Mouse (Mus musculus) layer of hippocampus, adult 11-12 months (tissue): ENCODE data around the gene Rflna.

Experiments used
- DNase-seq: peaks from one replicate; pipeline ENCODE4 v3.0.0; 2022; ENCODE audit warnings: low spot score

The Rflna gene

DNA sequence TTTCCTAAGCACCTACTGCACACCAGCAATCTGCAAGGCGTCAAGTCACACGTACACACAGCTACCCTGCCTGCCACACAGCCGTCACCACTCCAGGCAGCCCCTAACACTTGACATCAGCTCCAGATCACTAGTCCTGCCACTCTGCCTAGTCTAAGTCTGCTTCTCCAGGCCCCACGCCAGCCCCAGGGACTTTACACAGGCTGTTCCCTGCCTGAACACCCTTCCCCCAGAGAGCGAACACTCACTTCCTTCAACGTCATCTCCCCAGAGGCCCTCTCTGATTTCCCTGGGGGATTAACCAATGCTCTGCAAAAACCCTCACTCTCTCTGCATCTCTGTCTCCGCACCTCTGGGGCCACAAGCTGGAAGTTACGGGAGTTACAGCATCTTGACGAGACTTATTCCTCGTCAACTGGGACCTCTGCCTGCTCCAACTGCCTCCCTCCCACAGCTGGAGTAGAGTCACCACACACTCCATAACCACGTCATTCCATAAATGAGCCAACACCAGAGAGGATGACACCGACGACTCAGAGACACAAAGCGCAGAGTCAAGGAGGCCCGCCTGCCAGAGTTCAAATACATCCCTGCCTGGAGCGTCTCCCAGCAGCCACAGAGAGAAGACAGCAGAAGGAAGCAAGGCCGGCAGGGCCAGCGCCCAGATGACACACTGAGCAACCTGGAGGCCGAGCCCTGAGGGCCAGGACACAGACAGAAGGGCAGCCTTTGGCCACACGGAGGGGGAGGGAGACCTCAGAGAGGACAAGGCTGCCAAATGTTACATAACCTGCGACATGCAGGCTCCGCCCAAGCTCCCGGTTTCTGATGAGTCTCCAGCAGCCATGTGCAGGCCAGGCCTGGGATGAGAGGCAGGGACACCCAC, 49.8 kb downstream of the Rflna start:
- peak; percentile 62 for DNase-seq

DNA sequence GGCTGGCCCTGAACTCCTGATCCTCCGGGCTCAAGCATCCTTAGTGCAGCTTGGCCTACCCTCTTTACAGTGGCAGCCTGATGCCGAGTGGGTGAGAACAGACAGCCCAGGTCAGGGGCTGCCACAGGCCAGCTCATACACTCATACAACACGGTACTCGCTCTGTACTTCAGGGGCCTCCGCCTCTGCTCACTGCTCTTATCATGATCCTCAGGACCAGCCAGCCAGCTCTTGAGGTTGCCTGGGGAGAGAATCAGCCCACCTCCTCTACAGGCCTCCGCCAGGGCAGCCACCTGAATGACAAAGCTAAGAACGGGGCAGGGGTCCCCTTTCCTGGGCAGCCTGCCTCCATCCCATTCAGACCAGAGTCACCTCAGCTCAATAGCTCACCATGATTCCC, 50.6 kb downstream of the Rflna start:
- DNase-seq: no peak

DNA sequence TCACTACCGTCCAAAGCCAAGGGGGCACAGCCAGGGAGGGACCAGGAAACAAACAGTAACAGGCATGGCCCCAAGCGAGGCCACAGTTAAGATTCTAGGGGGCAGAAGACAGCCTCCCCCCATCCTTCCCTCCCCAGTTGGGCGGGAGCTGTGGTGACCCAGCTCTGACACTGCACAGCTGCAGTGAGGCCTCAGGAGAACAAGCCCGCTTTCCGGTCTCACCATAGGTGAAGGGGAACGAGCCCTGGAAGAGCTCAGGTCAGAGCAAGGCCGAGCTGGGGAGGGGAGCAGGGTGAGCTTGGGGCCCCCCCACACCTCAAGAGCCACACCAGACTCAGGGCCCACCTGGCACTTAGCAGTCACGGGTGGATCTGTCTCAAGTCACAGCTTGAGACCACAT, 52.9 kb downstream of the Rflna start:
- no peak for DNase-seq

DNA sequence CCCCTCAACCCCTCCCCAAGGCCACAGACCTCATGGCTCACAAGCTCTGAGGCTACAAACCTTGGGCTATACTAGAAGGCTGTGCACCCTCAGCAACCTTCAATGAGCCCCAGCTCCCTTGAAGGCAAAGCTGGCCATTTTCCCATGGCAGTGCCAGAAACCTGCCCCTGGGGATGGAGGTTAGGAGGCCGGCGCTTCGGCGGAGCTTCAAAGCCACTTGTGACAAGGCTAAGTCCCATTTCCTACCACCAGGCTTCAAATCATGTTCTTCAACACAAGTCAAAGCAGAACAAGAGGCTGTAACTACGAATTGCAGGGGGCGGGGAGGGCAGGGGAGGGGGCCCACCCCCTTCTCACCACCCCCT, 53.3 kb downstream of the Rflna start:
- no peak for DNase-seq

DNA sequence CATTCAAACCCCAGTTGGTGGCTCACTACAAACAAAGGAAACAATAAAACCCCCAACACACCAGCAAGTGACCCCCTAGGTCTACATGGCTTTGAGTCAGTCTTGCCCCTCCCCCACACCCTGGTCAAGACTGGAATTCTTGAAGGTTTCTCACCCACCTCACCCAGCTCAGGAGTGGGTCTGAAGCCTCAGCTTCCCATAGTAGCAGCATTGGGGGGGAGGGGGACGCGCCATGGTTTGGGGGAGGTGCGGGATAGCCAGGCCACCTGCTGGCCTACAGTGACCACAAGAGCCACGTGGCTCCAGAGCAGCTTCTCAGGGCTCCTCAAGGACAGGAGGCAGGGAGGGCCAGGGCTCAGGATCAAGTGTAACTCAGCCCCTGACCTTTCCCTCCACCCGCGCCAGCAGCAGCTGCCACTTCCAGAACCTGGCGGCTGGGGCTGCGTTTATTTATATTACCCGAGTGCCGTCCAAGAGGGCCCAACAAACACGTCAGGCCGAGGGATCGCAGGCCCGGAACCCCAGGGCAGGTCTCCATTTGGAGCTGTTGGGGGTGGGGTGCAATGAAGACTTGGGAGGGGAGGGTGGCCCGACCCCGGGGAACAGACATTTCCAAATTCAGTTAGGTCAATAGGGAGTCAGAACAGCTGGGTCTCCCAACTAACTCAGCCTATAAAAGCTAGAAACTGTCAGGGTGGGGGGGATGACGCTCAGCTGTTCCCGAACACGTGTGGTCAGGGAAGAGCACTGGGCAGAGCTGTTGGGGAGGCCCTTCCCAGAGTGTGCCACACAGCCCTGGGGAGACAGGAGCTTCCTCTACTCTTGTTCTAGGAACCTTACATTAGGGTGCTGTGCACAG, 53.9 kb downstream of the Rflna start:
- DNase-seq: no peak

DNA sequence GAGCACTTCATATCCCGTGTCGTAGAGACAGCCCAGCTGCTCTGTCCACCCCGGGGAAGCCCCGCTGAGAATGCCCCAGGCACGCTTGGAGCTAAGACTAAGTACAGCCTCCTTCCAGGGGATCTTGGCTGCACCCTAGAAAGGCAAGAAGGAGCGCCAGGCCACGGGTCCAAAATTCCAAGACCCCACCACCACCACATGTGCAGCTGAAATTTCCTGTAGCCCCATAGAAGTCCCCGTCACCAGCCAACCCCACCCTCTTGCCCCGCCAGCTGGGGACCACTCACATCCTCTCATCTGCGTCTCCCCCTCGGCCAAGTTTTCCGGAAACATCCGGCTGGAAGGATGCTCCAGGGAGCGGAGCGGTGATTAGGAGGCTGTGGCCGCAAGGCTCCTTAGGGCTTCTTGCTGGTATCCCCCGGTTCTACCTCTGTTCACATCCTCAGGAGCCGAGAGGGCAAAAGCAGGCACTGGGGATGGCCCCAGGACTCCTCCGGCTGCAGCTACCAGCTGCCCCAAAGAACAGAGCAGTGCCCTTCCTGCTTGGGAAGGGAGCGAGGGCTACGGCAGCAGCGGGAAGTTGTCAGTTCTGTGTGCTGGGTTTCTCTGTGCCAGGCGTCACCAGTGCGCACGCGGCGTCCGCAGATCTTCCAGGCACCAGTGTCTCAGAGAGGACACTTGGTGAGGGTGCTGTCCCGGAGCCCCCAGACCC, 54.7 kb downstream of the Rflna start:
- DNase-seq: no peak

DNA sequence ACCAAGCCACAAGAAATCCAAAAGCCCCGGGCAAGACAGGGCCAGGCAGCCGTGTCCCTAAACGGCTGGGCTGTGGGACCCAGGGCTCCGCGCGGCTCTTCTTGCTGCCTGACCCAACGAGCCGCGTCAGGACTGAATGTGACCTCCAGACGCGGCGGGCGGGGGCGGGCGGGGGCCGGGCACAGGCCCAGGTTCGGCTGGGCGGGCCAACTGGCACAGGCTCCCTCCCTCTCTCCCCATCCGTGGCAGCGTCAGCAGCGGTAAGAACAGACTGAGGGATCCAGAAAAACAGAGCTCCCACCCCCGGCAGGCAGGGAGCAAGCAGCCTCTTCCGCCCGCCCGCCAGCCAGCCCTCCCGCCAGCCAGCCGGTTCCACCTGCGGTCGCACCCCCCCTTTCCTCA, 55.2 kb downstream of the Rflna start:
- DNase-seq: peak; percentile 72
